Mouse (Mus musculus): ENCODE measurements at regions not wholly inside any gene's neighbourhood (a gene's known extent, or its start where the extent isn't known, plus 50 kb on each side); places are given as distances from the start of the nearest gene placed in this dataset.

DNA sequence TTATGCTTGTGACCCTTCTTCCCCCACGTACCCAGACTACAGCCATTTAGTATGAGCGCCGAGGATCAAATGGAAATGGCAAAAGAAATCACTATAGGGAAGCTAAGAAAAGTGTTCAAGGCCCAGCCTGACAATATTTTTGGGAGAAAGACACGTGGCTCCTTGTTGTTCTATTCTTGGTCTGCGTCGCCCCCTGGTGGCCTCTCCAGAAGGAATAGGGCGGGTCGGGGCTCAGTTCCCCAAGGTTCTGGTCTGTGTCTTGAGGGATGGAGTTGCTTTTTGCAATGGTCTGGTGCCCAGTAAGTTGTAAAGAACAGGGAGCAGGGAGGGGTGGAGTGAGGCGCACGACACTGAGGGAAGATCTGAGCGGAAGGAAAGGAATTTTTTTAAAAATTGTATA, 264.4 kb upstream of the Nfe2l3 start:
- H3K27me3 ChIP-seq (replicated peaks; ENCODE audit: insufficient read depth, low read length): peaks cover 6% of the 10 kb centered on the region; the same call in 1 of the 2 replicates
- WGBS: 3% methylated on average over 11 of the region's 11 CpGs
- H3K36me3 ChIP-seq (ENCODE audit: insufficient read depth, low read length): no peaks in the 10 kb centered on the region
- DNase-seq (ENCODE audit: low spot score): peak; percentile 88
- peaks cover 3% of the 10 kb centered on the region; the same call in 1 of the 2 replicates for H3K4me1 ChIP-seq (ENCODE audit: insufficient read depth, low read depth, low read length)
- no peak overlapping the region for H3K9ac ChIP-seq (replicated peaks; ENCODE audit: low read depth)
- no peak overlapping the region for H3K4me2 ChIP-seq (replicated peaks; ENCODE audit: low read depth, low read length)
- TF ChIP-seq CTCF (IDR thresholded peaks at IDR 0.05) (peak; percentile 93), EP300 (IDR thresholded peaks at IDR 0.05) (no peak)
- no peaks in the 10 kb centered on the region for H3K9me3 ChIP-seq (ENCODE audit: low read length)
- no peak overlapping the region for H3K27ac ChIP-seq (ENCODE audit: low read length)
- ATAC-seq: peak; percentile 29; the same call in 1 of the 2 replicates
- H3K4me3 ChIP-seq (ENCODE audit: low read depth, low read length): no peak overlapping the region

GRCm38 (mm10) chr6:51168775-51169695, 263.4 kb upstream of the Nfe2l3 start:
- H3K4me2 ChIP-seq (replicated peaks; ENCODE audit: low read depth, low read length): peak overlapping the region; percentile 54
- H3K27ac ChIP-seq (ENCODE audit: low read length): peak overlapping the region; percentile 86
- peaks cover 16% of the 10 kb centered on the region; the same call in 1 of the 2 replicates for H3K27me3 ChIP-seq (replicated peaks; ENCODE audit: insufficient read depth, low read length)
- H3K4me1 ChIP-seq (ENCODE audit: insufficient read depth, low read depth, low read length): peaks cover 3% of the 10 kb centered on the region; the same call in 1 of the 2 replicates
- DNase-seq (ENCODE audit: low spot score): peak; percentile 46
- peak overlapping the region; percentile 36; the same call in 1 of the 2 replicates for H3K9ac ChIP-seq (replicated peaks; ENCODE audit: low read depth)
- peak overlapping the region; percentile 34 for H3K4me3 ChIP-seq (ENCODE audit: low read depth, low read length)
- no peak for TF ChIP-seq EP300 (IDR thresholded peaks at IDR 0.05)
- no peak for TF ChIP-seq CTCF (IDR thresholded peaks at IDR 0.05)
- no peak for ATAC-seq
- 14% methylated on average over 35 of the region's 38 CpGs for WGBS
- no peaks in the 10 kb centered on the region for H3K36me3 ChIP-seq (ENCODE audit: insufficient read depth, low read length)
- no peaks in the 10 kb centered on the region for H3K9me3 ChIP-seq (ENCODE audit: low read length)

- Histone ChIP-seq H3K9me3 (ENCODE audit: low read length) (no peaks in the 10 kb centered on the region), H3K4me3 (ENCODE audit: low read depth, low read length) (peak overlapping the region; percentile 34), H3K4me1 (ENCODE audit: insufficient read depth, low read depth, low read length) (peaks cover 3% of the 10 kb centered on the region; the same call in 1 of the 2 replicates), H3K9ac (replicated peaks; ENCODE audit: low read depth) (peak overlapping the region; percentile 34), H3K4me2 (replicated peaks; ENCODE audit: low read depth, low read length) (peak overlapping the region; percentile 54), H3K27me3 (replicated peaks; ENCODE audit: insufficient read depth, low read length) (peaks cover 25% of the 10 kb centered on the region), H3K36me3 (ENCODE audit: insufficient read depth, low read length) (no peaks in the 10 kb centered on the region), H3K27ac (ENCODE audit: low read length) (peak overlapping the region; percentile 86)
- TF ChIP-seq EP300 (IDR thresholded peaks at IDR 0.05): no peak
- no peak for TF ChIP-seq CTCF (IDR thresholded peaks at IDR 0.05)
- no peak for ATAC-seq
- DNase-seq (ENCODE audit: low spot score): peak; percentile 60
- WGBS: 1% methylated on average over 22 of the region's 22 CpGs
Observed at GRCm38 (mm10) chr6:51169971-51170411, 262.5 kb upstream of the Nfe2l3 start.

GRCm38 (mm10) chr6:51170414-51170813, 262.1 kb upstream of the Nfe2l3 start:
- Histone ChIP-seq H3K27me3 (replicated peaks; ENCODE audit: insufficient read depth, low read length) (peaks cover 27% of the 10 kb centered on the region), H3K4me1 (ENCODE audit: insufficient read depth, low read depth, low read length) (peaks cover 3% of the 10 kb centered on the region; the same call in 1 of the 2 replicates), H3K36me3 (ENCODE audit: insufficient read depth, low read length) (no peaks in the 10 kb centered on the region), H3K9ac (replicated peaks; ENCODE audit: low read depth) (peak overlapping the region; percentile 34), H3K9me3 (ENCODE audit: low read length) (no peaks in the 10 kb centered on the region), H3K27ac (ENCODE audit: low read length) (peak overlapping the region; percentile 86), H3K4me2 (replicated peaks; ENCODE audit: low read depth, low read length) (peak overlapping the region; percentile 54), H3K4me3 (ENCODE audit: low read depth, low read length) (peak overlapping the region; percentile 34)
- DNase-seq (ENCODE audit: low spot score) (peak; percentile 83), ATAC-seq (peak; percentile 41)
- TF ChIP-seq EP300 (IDR thresholded peaks at IDR 0.05) (no peak), CTCF (IDR thresholded peaks at IDR 0.05) (peak; percentile 77)
- under 1% methylated on average over 11 of the region's 11 CpGs for WGBS

DNA sequence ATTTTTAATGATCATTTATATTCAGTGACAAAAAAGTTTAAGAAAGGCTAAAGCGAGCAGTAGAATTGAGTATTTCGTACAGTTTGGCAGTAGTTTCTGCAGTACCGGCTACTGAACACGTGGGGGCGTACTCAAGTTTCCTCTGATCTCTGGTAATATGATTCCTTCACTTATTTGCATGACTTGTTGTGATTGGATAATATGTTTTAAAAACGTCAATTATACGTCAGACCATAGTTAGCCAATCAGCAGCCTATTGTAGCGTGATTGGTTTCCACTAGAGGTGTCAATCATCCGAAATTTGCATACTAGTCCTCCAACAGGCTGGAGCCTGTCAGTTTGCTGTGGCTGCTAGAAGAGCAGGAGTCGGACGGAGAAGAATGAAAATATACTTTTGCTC, 261.6 kb upstream of the Nfe2l3 start:
- peaks cover 29% of the 10 kb centered on the region for H3K27me3 ChIP-seq (replicated peaks; ENCODE audit: insufficient read depth, low read length)
- H3K4me3 ChIP-seq (ENCODE audit: low read depth, low read length): no peak overlapping the region
- ATAC-seq (peak; percentile 82), DNase-seq (ENCODE audit: low spot score) (peak; percentile 98)
- H3K27ac ChIP-seq (ENCODE audit: low read length): no peak overlapping the region
- TF ChIP-seq EP300 (IDR thresholded peaks at IDR 0.05) (peak; percentile 54), CTCF (IDR thresholded peaks at IDR 0.05) (peak; percentile 64)
- WGBS: 1% methylated on average over 11 of the region's 11 CpGs
- H3K9me3 ChIP-seq (ENCODE audit: low read length): no peaks in the 10 kb centered on the region
- peak overlapping the region; percentile 54 for H3K4me2 ChIP-seq (replicated peaks; ENCODE audit: low read depth, low read length)
- H3K4me1 ChIP-seq (ENCODE audit: insufficient read depth, low read depth, low read length): peaks cover 3% of the 10 kb centered on the region; the same call in 1 of the 2 replicates
- H3K36me3 ChIP-seq (ENCODE audit: insufficient read depth, low read length): no peaks in the 10 kb centered on the region
- no peak overlapping the region for H3K9ac ChIP-seq (replicated peaks; ENCODE audit: low read depth)

DNA sequence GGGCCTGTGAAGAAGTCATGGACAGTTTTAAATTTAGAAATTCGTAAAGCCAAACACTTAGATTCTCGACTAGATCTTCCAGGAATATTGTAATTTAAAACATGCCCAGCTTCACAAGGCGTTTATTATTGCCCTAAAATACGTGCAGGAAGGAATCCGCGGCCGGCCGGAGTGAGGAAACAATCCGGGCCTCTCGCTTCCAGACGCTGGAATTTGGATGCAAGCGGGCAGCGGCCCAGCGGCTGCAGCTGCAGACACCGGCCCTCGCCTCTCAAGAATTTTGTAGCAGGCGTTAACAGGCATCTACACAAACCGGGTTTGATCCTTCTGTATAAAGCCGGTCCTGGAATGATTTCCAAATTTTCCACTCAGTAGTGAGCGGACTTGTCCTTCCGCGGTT, 260.7 kb upstream of the Nfe2l3 start:
- TF ChIP-seq CTCF (IDR thresholded peaks at IDR 0.05): no peak
- TF ChIP-seq EP300 (IDR thresholded peaks at IDR 0.05): no peak
- Histone ChIP-seq H3K36me3 (ENCODE audit: insufficient read depth, low read length) (no peaks in the 10 kb centered on the region), H3K9ac (replicated peaks; ENCODE audit: low read depth) (peak overlapping the region; percentile 44; the same call in 1 of the 2 replicates), H3K4me1 (ENCODE audit: insufficient read depth, low read depth, low read length) (peaks cover 3% of the 10 kb centered on the region; the same call in 1 of the 2 replicates), H3K4me2 (replicated peaks; ENCODE audit: low read depth, low read length) (peak overlapping the region; percentile 72), H3K4me3 (ENCODE audit: low read depth, low read length) (peak overlapping the region; percentile 38; the same call in 1 of the 2 replicates), H3K9me3 (ENCODE audit: low read length) (no peaks in the 10 kb centered on the region), H3K27ac (ENCODE audit: low read length) (peak overlapping the region; percentile 71), H3K27me3 (replicated peaks; ENCODE audit: insufficient read depth, low read length) (peaks cover 38% of the 10 kb centered on the region)
- DNase-seq (ENCODE audit: low spot score): peak; percentile 68
- no peak for ATAC-seq
- WGBS: 4% methylated on average over 22 of the region's 22 CpGs

All from lung, postnatal 0 days (tissue).